In the genomic region with DNA sequence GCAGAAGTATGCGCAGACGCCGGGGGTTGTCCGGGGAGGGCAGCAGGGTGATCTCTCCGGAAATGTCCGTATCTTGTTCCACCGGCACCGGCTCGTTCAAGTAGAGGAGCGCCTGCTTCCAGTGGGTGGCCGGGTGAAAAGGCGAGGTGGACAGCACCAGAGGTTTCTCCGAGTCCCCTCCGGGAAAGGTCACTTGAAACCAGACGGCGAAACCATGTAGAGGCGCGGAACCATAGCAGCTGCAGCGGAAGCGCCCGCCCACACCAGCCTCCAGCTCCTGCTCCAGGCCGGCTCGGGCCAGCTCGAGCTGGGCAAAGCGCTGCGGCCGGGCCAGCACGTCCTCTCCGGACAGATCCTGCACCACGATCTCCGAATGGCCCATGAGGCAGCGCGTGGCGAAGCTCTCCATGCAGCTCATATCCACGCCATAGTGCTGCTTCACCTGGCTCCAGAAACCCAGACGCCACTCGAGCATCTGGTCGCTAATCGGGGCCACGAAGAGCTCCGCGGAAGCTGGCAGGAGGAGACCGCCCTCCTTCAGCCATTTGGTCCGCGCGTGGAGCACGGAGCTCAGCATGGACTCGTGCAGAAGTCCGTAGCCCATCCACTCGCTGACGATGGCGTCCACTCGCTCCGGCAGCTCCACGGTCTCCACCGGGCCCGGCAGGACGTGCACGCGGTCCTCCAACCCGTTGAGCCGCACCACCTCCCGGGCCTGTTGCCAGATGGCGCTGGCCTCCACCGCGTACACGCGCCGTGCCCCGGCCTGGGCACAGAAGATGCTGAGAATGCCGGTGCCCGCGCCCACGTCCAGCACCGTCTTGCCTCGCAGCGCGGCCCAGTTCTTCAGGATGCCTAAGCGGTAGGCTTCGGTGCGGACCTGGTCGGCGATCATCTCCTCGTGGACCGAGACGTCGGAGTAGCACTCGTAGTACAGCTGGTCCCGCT, we compare ENCODE assay signal across 8 mouse cellular contexts. TPM values are rescaled to one million over a fixed set of nuclear protein-coding genes. Genes with fewer than 3 reads are reported as not detected.
A peak's percentile ranks its signal among the peaks of the same experiment; 100 is the strongest.
DNase-seq lines count a peak whose midpoint lies in the region; ATAC-seq and TF ChIP-seq lines count a peak whose summit lies in the region.

No protein-coding gene starts in this region.

- under 1% methylated on average over 89 of the region's 89 CpGs for WGBS in forebrain, embryonic 11.5 days
- under 1% methylated on average over 89 of the region's 89 CpGs for WGBS in heart, embryonic 16.5 days
- WGBS in liver, embryonic 14.5 days (ENCODE audit: insufficient replicate concordance) = under 1% methylated on average over 85 of the region's 89 CpGs
- under 1% methylated on average over 79 of the region's 89 CpGs for WGBS in neural tube, embryonic 11.5 days
- WGBS in stomach, embryonic 16.5 days = under 1% methylated on average over 89 of the region's 89 CpGs

- dilution Hi-C loops in CH12.LX (cut with MboI; ENCODE audit: extremely low pct_ligation_motif_present, extremely low pct_unique_long_range_greater_than_20kb, low sequenced_read_pairs) = no loop called here

- peaks cover 0 to 21% of the 10 kb centered on the region in 2 experiments for H3K36me3 ChIP-seq in CH12.LX (replicated peaks in 1 of 2; ENCODE audit: control insufficient read depth in 1 of 2, insufficient read depth in 1 of 2, low read length in 1 of 2)
- no peaks in the 10 kb centered on the region; the same call in 1 of the 2 replicates for H3K36me3 ChIP-seq in forebrain, embryonic 11.5 days (ENCODE audit: control insufficient read depth, insufficient read depth, low read length)
- H3K36me3 ChIP-seq in heart, embryonic 16.5 days (ENCODE audit: control insufficient read depth, insufficient read depth) = peaks cover 10% of the 10 kb centered on the region
- H3K36me3 ChIP-seq in liver, embryonic 14.5 days (replicated peaks; ENCODE audit: control insufficient read depth, insufficient read depth, low read depth) = peaks cover 2% of the 10 kb centered on the region; the same call in 1 of the 2 replicates
- no peaks in the 10 kb centered on the region for H3K36me3 ChIP-seq in neural tube, embryonic 11.5 days (ENCODE audit: control insufficient read depth, insufficient read depth, low read length)
- peaks cover 15% of the 10 kb centered on the region for H3K36me3 ChIP-seq in stomach, embryonic 16.5 days (ENCODE audit: control insufficient read depth, insufficient read depth, low read length)

- in situ Hi-C loops in CH12.LX (cut with MboI; ENCODE audit: low pct_ligation_motif_present, low pct_unique_long_range_greater_than_20kb, low sequenced_read_pairs) = no loop called here

- peaks cover 15% of the 10 kb centered on the region for H3K79me2 ChIP-seq in CH12.LX (replicated peaks; ENCODE audit: control insufficient read depth, extremely low read depth, insufficient read depth, poor library complexity, severe bottlenecking)

- H3K27me3 ChIP-seq in CH12.LX (replicated peaks) = no peaks in the 10 kb centered on the region
- no peaks in the 10 kb centered on the region for H3K27me3 ChIP-seq in forebrain, embryonic 11.5 days (ENCODE audit: control insufficient read depth, insufficient read depth, low read length)
- H3K27me3 ChIP-seq in heart, embryonic 16.5 days (ENCODE audit: control insufficient read depth, insufficient read depth, low read length) = no peaks in the 10 kb centered on the region
- H3K27me3 ChIP-seq in liver, embryonic 14.5 days (ENCODE audit: control insufficient read depth, insufficient read depth, low read length) = no peaks in the 10 kb centered on the region
- H3K27me3 ChIP-seq in neural tube, embryonic 11.5 days (ENCODE audit: control insufficient read depth, insufficient read depth, low read length) = no peaks in the 10 kb centered on the region
- H3K27me3 ChIP-seq in stomach, embryonic 16.5 days (ENCODE audit: control insufficient read depth, insufficient read depth, low read length) = no peaks in the 10 kb centered on the region

- no peaks in the 10 kb centered on the region for H3K9me3 ChIP-seq in CH12.LX (replicated peaks; ENCODE audit: low read length)
- no peaks in the 10 kb centered on the region for H3K9me3 ChIP-seq in forebrain, embryonic 11.5 days (ENCODE audit: control insufficient read depth, low read length)
- H3K9me3 ChIP-seq in heart, embryonic 16.5 days (replicated peaks; ENCODE audit: control insufficient read depth, low read length) = no peaks in the 10 kb centered on the region
- no peaks in the 10 kb centered on the region for H3K9me3 ChIP-seq in liver, embryonic 14.5 days (ENCODE audit: control insufficient read depth, low read length)
- H3K9me3 ChIP-seq in neural tube, embryonic 11.5 days (ENCODE audit: control insufficient read depth, low read length) = no peaks in the 10 kb centered on the region
- H3K9me3 ChIP-seq in stomach, embryonic 16.5 days (replicated peaks; ENCODE audit: control insufficient read depth, low read length) = no peaks in the 10 kb centered on the region

- H3K9ac ChIP-seq in CH12.LX (ENCODE audit: insufficient read depth, low read depth) = peak overlapping the region; percentile 76
- peak overlapping the region; percentile 98 for H3K9ac ChIP-seq in forebrain, embryonic 11.5 days (ENCODE audit: low read length)
- H3K9ac ChIP-seq in heart, embryonic 16.5 days (ENCODE audit: low read length) = peak overlapping the region; percentile 92
- H3K9ac ChIP-seq in liver, embryonic 14.5 days (replicated peaks) = peak overlapping the region; percentile 77
- peak overlapping the region; percentile 98 for H3K9ac ChIP-seq in neural tube, embryonic 11.5 days (ENCODE audit: low read length)
- peak overlapping the region; percentile 98 for H3K9ac ChIP-seq in stomach, embryonic 16.5 days (ENCODE audit: low read length)

- peaks cover 2 to 14% of the 10 kb centered on the region in 2 experiments; a peak in 2 of 4 replicates for H3K4me1 ChIP-seq in CH12.LX (ENCODE audit: control insufficient read depth in 1 of 2, insufficient read depth in 2 of 2)
- 0 out of 2 replicates have a peak, but pooled peaks cover 2% of the 10 kb centered on the region for H3K4me1 ChIP-seq in forebrain, embryonic 11.5 days (replicated peaks; ENCODE audit: control insufficient read depth, insufficient read depth, low read length)
- H3K4me1 ChIP-seq in heart, embryonic 16.5 days (ENCODE audit: control insufficient read depth, insufficient read depth, low read length) = peaks cover 12% of the 10 kb centered on the region
- H3K4me1 ChIP-seq in liver, embryonic 14.5 days (replicated peaks; ENCODE audit: control insufficient read depth in 2 of 2, insufficient read depth in 2 of 2, low read length in 1 of 2) = peaks cover 2 to 8% of the 10 kb centered on the region in 2 experiments; a peak in 3 of 4 replicates
- H3K4me1 ChIP-seq in neural tube, embryonic 11.5 days (ENCODE audit: control insufficient read depth, insufficient read depth, low read length) = peaks cover 7% of the 10 kb centered on the region
- H3K4me1 ChIP-seq in stomach, embryonic 16.5 days (ENCODE audit: control insufficient read depth, insufficient read depth, low read length) = peaks cover 8% of the 10 kb centered on the region

- peak; percentile 33 for DNase-seq in CH12.LX (ENCODE audit: extremely low read depth)
- DNase-seq in c-Kit-positive CD71-positive TER-119-negative erythroid progenitor cells, embryonic 14.5 days (ENCODE audit: low read depth) = peak; percentile 27
- DNase-seq in forebrain, embryonic 11.5 days (ENCODE audit: low spot score) = peak; percentile 83
- DNase-seq in kidney, postnatal 36 days = peak; percentile 79 to 88
- peak in 1 of 3 experiments; percentile 3 for DNase-seq in liver, embryonic 14.5 days (ENCODE audit: low read depth in 3 of 3, low spot score in 3 of 3)
- DNase-seq in neural tube, embryonic 11.5 days (ENCODE audit: low spot score) = peak; percentile 78

- no peak for TF ChIP-seq CTCF in CH12.LX (conservative IDR thresholded peaks at IDR 0.05 in 1 of 2, IDR thresholded peaks at IDR 0.05 in 1 of 2; ENCODE audit: low read depth in 2 of 2, low read length in 2 of 2)
- TF ChIP-seq CTCF in liver, embryonic 14.5 days (IDR thresholded peaks at IDR 0.05; ENCODE audit: low read depth) = peak; percentile 9; the same call in 1 of the 2 replicates

- H3K4me2 ChIP-seq in CH12.LX (ENCODE audit: insufficient read depth, low read depth, poor library complexity, severe bottlenecking) = peak overlapping the region; percentile 81; the same call in 1 of the 2 replicates
- peak overlapping the region; percentile 69 for H3K4me2 ChIP-seq in forebrain, embryonic 11.5 days (ENCODE audit: low read depth, low read length, severe bottlenecking)
- peak overlapping the region; percentile 87 for H3K4me2 ChIP-seq in heart, embryonic 16.5 days (ENCODE audit: low read depth, low read length)
- peak overlapping the region; percentile 75 for H3K4me2 ChIP-seq in liver, embryonic 14.5 days (ENCODE audit: low read depth)
- peak overlapping the region; percentile 75 for H3K4me2 ChIP-seq in neural tube, embryonic 11.5 days (ENCODE audit: low read depth)
- H3K4me2 ChIP-seq in stomach, embryonic 16.5 days (ENCODE audit: low read depth, low read length) = peak overlapping the region; percentile 81

- TF ChIP-seq EP300 in CH12.LX (IDR thresholded peaks at IDR 0.05; ENCODE audit: low read length) = no peak
- no peak for TF ChIP-seq EP300 in liver, embryonic 14.5 days (IDR thresholded peaks at IDR 0.05; ENCODE audit: low read depth)

- peak; percentile 86 for ATAC-seq in forebrain, embryonic 11.5 days (replicated peaks; ENCODE audit: low FRiP score)
- ATAC-seq in heart, embryonic 16.5 days (replicated peaks; ENCODE audit: extremely low read depth, insufficient read depth, low FRiP score) = peak; percentile 81
- ATAC-seq in liver, embryonic 14.5 days (ENCODE audit: insufficient read depth) = peak; percentile 81
- ATAC-seq in neural tube, embryonic 11.5 days (ENCODE audit: insufficient read depth, low FRiP score, low TSS enrichment) = peak; percentile 84
- peak; percentile 81 for ATAC-seq in stomach, embryonic 16.5 days (ENCODE audit: insufficient read depth, low FRiP score)

- peak overlapping the region; percentile 80 to 96 (median 95) for H3K4me3 ChIP-seq in CH12.LX (replicated peaks in 1 of 3; ENCODE audit: low read depth in 2 of 3, low read length in 2 of 3, poor library complexity in 1 of 3)
- peak overlapping the region; percentile 86 for H3K4me3 ChIP-seq in forebrain, embryonic 11.5 days (ENCODE audit: low read depth, low read length)
- peak overlapping the region; percentile 83 for H3K4me3 ChIP-seq in heart, embryonic 16.5 days (ENCODE audit: low read length)
- H3K4me3 ChIP-seq in liver, embryonic 14.5 days (ENCODE audit: insufficient read depth in 1 of 2, low read depth in 2 of 2, low read length in 2 of 2) = peak overlapping the region; percentile 83 to 90
- peak overlapping the region; percentile 92 for H3K4me3 ChIP-seq in neural tube, embryonic 11.5 days (ENCODE audit: low read depth, low read length)
- H3K4me3 ChIP-seq in stomach, embryonic 16.5 days (replicated peaks; ENCODE audit: low read length) = peak overlapping the region; percentile 96

- peak; percentile 45; the same call in 1 of the 2 replicates for TF ChIP-seq POLR2A in CH12.LX (IDR thresholded peaks at IDR 0.05; ENCODE audit: low read depth, low read length)

- H3K27ac ChIP-seq in CH12.LX (ENCODE audit: insufficient read depth, low read depth) = peak overlapping the region; percentile 47
- H3K27ac ChIP-seq in forebrain, embryonic 11.5 days (ENCODE audit: low read depth, low read length) = peak overlapping the region; percentile 85
- H3K27ac ChIP-seq in heart, embryonic 16.5 days (ENCODE audit: low read length) = peak overlapping the region; percentile 89
- no peak overlapping the region for H3K27ac ChIP-seq in liver, embryonic 14.5 days
- peak overlapping the region; percentile 91 for H3K27ac ChIP-seq in neural tube, embryonic 11.5 days (ENCODE audit: low read depth, low read length)
- H3K27ac ChIP-seq in stomach, embryonic 16.5 days (ENCODE audit: low read length) = peak overlapping the region; percentile 84

- TF ChIP-seq RAD21 in CH12.LX (IDR thresholded peaks at IDR 0.05; ENCODE audit: low read depth, low read length) = no peak

RNA-seq across cellular contexts. Expression of a gene that starts 0.6 kb away (rescaled TPM):
- 18.2 and 22.9 TPM in 2 replicates for total RNA-seq in CH12.LX (2012; rRNA removed)
- total RNA-seq in CH12.LX (2014; rRNA removed) = 32.6 and 37.6 TPM in 2 replicates
- 19.0 and 21.3 TPM in 2 replicates for polyA plus RNA-seq in CH12.LX (2012; ENCODE audit: insufficient read length, low read depth)
- polyA plus RNA-seq in forebrain, embryonic 11.5 days (2014; fragmentation: Nextera tagmentation; extraction: Ambion mirVana) = 28.3 and 28.6 TPM in 2 replicates
- 10.1 and 10.7 TPM in 2 replicates for polyA plus RNA-seq in heart, embryonic 16.5 days (2015; fragmentation: Nextera tagmentation; extraction: Ambion mirVana)
- 3.6 and 4.2 TPM in 2 replicates for polyA plus RNA-seq in liver, embryonic 14.5 days (2012; rRNA removed)
- 6.2 and 7.1 TPM in 2 replicates for polyA plus RNA-seq in liver, embryonic 14.5 days (2014; fragmentation: Nextera tagmentation; extraction: Ambion mirVana)
- 35.6 and 36.3 TPM in 2 replicates for polyA plus RNA-seq in neural tube, embryonic 11.5 days (2014; fragmentation: Nextera tagmentation; extraction: Ambion mirVana)
- 9.8 and 12.8 TPM in 2 replicates for polyA plus RNA-seq in stomach, embryonic 16.5 days (2015; fragmentation: Nextera tagmentation; extraction: Ambion mirVana)
